Mouse (Mus musculus) mouse embryonic stem cell (cell line): ENCODE data around the gene Nudc.

ENCODE experiments used
- in situ Hi-C, 2 experiments: fragments of 300-500 bp; cut with MboI; formaldehyde crosslinking; loops; 1 replicate in 1 of 2; 3 replicates in 1 of 2; pipeline ENCODE4 v1.14.3; 2019 to 2020; ENCODE audit warnings: low sequenced_read_pairs in 2 of 2, low pct_unique_long_range_greater_than_20kb in 1 of 2, mixed read lengths in 1 of 2; ENCODE audit not compliant: unreplicated experiment in 1 of 2

Gene Nudc

DNA sequence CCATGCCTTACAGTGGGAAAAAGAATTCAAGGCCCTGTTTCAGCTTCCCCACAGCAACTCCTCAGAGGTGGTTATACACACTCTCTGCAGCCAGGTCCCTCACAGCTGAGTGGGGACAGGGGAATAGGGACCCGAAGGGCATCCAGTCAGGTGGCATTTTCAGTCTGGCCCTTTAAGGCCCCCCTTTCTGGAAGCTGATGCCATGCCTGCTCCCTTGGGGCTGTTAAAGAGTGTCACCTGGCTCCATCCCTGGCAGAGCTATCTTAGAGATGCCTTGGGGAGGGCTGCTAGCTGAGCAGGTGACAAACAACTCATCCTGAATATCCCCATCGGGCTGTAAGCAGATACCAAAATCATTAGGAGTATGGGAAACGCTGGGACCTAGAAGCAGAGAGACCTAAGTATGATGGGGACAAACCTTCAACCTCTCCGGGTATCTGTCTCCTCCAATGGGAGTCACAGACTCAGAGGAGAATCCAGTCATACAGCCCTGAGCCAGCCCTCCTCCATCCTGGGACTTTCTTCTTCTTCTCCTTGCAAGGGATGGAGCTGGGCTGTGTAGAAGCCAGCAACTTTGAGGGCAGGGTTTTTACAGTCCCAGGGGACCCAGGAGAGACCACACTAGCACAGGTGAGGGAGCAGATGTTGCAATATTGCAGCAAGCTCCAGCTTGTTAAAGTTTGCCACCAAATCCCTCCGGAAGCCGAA is 48.9 kb downstream of the Nudc start:
- in situ Hi-C loops = no loop called here

DNA sequence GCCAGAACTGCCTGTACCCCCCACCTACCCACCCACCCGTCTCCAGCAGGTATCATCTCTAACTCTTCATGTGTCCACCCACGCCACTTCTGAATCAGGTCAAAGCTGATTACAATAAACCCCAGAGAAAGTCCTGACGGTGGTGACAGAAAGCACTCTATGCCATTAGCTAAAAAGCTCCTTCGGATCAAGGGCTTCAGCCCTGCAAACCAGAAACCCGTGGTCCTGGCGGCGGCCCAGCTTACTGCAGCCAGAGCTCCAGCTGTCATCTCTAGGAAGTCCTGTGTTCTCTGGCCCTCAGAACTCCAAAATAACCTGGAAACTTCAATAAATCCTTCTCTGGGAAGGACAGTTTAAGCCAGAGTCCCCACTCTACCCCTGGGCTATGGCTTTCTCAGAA is 50.1 kb downstream of the Nudc start:
- in situ Hi-C loops = no loop called here

DNA sequence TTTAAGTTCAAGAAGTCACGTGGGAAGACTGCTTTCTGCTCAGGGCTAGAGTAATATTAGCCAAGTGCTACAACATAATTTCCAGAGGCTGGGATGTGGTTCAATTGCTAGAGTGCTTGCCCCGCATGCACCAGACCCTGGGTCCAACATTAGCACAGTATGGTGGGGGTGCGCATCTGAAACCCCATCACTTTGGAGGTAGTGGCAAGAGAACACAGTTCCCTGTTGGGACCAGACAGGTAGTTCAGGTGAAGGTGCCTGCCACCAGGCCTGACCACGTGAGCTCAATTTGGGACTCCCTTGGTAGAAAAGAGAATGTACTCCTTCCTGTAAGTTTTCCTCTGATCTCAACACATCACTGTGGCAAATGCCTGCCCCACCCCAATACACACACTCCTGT is 50.9 kb downstream of the Nudc start:
- in situ Hi-C loops = no loop called here

DNA sequence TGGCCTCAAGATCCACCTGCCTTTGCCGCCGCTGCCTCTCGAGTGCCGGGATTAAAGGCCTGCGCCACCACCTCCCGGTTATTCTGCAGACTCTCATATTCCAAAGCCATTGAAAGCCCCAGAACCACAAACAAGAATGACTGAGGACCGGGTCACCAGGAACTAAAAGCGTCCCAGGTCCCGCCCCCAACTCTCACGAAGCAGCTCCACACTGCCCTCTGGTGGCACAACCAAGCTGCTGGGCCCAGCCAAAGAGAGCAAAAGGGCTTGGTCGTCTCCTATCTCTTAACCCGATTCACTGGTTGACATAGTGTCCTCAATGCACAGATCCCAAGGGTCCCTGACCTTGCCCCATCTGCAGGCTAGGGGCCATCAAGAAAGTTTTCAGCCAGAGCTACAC is 51.4 kb downstream of the Nudc start:
- in situ Hi-C loops = no loop called here

DNA sequence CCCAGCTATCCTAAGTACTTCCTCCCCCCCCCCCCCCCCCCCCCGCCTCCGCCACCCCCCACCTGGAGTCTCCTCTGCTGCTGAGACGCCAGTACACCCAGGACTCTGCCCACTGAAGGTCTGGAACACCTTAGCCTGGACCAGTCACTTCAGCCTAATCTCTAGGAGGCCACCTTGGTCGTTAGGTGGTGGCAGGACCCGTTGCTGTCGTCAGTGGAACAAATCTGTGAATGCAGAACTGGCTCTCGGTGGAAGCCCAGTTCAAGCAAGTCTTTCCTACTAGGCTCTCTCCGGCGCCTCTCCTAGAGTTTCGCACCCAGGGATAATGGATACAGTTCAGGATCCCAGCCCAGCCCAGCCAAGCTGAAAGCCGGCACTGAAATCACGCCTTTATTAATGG is 51.9 kb downstream of the Nudc start:
- in situ Hi-C loops = no loop called here

DNA sequence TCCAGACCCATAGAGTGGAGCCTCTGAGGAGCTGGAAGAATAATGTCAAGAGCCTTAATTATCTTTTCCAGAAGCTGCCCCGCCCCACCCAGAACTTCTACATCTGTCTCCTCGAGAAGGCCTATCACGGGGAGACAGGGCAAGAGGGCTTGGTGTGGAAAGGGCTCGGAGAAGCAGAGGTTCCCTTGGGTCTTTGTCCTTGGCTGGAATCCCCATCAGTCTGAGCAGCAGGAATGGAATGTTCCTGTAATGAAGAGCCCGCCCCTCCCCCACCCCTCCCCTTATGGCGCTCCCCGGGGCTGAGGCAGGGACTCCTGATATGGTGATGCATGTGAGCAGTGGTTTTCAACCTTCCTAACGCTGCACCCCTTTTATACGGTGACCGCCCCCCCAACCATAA is 54.0 kb downstream of the Nudc start:
- in situ Hi-C loops = no loop called here

DNA sequence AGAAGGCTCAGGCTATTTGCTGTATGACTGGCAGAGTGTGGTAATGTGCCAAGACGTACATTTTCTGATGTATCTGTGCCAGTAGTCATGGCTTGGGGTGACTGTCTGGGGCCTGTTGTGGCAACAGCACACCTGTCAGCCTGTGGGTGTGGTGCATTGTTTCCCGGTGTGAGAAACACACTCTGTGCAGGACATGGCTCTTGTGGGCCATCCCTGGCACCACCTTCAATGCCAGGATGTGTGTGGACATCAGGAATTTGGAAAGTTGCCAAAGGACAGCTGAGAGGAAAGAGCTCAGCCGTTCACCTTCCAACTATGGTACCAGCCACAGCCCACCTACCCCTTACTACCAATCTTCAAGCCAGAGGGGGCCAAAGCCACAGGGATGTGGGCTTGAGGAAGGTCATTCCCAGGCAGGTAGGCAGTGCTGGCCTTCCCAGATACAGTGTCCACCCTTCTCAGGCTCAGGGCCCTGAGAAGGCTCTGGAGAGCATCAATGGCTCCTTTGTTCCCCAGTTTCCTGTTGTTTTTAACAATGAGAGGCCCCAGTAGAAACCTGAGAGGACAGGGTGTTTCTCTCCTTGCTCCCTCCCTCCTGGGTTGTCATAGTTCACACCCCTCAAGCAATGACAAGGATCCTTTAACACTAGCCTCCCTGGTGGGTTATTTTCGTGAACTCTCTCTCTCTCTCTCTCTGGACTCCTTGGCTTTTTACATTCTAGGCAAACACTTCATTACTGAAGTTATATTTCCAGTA is 56.1 kb downstream of the Nudc start:
- in situ Hi-C loops = no loop called here

DNA sequence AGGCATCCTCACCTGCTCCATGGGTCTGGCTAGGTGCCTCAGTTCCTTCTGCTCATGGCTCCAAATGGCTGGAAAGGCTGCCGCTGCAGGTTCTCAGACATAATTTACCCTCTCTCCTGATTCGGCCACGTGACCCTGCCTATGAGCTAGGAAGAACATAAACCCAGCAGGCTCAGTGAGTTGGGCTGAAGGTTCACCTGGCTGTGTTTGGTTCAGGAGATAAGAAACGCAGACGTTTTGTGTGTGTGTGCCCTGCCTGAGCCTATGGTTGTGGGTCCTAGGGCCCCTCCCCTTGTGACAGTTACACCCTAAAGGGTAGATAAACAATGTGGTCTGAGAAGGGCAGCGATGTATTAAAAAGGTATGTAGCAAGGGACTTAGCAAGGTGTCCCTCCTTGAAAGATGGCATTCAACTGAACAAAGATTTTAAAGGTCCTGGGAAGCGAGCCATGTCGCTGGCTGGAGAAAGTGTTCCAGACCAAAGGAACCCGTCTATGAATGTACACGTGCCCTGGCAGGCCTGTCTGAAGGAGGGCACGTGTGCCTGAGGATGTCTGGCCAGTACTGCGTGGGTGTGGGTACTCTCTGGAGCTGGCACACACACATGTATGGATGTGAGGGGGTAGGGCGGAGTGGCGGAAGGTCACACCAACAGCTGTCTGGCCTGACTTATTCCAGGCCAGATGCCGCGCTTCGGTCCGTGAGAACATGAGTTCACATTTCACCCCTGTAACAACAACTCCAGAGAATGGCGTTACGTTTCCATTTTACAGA is 57.0 kb downstream of the Nudc start:
- in situ Hi-C loops = no loop called here

DNA sequence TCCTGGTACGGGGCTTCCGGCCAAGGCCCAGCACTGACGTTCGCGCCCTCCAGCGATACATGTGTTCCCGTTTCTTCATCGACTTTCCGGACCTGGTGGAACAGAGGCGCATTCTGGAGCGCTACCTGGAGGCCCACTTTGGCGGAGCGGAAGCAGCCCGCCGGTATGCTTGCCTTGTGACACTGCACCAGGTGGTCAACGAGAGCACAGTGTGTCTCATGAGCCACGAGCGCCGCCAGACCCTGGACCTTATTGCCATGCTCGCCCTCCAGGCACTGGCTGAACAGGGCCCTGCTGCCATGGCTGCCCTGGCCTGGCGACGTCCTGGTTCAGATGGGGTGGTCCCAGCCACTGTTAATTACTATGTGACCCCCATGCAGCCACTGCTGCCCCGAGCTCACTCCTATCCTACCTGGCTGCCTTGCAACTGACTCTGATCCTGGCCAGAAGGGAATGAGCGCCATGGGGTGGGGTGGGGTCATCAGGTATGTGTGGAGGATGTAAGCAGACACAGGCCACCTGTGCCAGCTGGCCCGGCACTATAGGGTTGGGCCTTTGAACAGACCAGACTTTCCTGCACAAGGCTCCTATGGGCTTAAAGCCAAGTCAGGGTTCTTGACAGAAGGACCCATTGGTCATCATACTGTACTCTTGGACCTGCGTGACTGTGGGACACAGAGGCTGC is 59.0 kb downstream of the Nudc start:
- in situ Hi-C loops = no loop called here

DNA sequence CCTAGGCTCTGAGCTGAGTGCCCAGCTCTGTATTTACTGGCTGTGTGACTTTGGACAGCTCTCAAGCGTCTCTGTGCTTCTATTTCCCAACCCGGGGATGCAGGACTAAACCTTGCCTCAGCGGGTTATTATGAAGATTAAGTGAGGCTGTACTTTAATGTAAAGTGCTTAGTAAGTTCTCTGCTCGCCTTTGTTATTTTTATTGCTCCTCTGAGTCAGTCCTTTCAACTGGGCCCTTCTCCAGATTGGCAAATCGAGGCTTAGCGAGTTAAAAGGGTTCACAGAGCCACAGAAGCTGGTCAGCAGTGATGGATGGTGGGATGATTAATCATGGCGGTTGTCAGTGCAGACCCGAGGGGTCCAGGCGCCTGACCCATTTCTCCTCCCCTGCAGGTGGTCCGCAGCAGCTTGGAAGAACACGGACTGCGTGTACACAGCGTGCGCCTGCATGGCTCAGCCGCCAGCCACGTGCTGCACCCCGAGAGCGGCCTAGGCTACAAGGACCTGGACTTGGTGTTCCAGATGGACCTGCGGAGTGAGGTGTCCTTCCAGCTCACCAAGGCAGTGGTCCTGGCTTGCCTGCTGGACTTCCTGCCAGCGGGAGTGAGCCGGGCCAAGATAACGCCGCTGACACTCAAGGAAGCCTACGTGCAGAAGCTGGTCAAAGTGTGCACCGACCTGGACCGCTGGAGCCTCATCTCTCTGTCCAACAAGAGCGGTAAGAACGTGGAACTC is 59.9 kb downstream of the Nudc start:
- in situ Hi-C loops = no loop called here

DNA sequence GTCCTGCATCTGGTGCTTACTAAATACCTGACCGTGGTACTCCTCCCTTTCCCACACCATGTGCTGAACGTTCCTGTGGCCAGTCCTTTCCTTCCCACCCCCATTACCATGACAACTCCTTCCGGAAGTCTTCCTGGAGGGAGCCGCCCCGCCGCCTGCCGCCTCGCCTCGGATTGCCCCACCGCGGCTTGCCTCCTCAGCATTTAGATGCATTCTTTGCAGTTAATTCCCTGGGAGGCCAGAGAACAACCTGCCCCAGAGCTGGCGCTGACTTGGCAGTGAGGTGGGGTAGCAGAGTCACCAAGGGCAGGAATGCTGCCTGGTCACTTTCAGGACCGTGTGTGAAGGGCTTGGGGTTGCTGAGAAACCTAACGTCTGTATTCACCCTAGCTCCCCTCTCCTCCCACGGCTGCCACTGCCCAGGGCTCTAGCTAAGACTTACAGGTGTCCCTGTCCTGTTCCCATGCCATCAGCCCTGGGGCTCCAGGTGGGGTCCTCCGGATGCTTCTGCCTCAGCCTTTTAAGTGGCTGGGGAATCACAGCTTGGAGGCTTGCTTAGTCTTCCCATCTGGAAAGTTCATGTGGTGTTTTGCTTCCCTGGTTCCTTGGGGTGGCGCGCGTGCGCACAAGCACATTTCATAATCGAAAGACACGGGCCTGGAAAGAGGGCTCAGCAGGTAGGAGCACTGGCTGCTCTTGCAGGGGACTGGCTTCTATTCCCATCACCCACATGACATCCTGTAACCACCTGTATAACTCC is 61.4 kb downstream of the Nudc start:
- in situ Hi-C loops = no loop called here
